Mouse (Mus musculus) ovary, adult 2 months (tissue): ENCODE data around the gene Olfr679. TPM values are rescaled to one million over a fixed set of nuclear protein-coding genes. Genes with fewer than 3 reads are reported as not detected.

Experiments
- polyA plus RNA-seq: library from polyadenylated mRNA; depleted of rRNA; stranded (reverse); fragments of >200 nt; gene quantifications from 2 replicates; pipeline ENCODE4 v1.2.3, GENCODE M21; 2012; rRNA removed

Gene Olfr679
- not detected in 2 replicates for polyA plus RNA-seq

GRCm38 (mm10) chr7:105080905-105081304, at the start of gene Olfr679:
Gene Olfr679 (plus strand): TSS chr7:105081205.

GRCm38 (mm10) chr7:105032398-105032797, 48.6 kb upstream of the Olfr679 start, which contains the start of gene Olfr676:
Gene Olfr676 (plus strand): TSS chr7:105032698.

DNA sequence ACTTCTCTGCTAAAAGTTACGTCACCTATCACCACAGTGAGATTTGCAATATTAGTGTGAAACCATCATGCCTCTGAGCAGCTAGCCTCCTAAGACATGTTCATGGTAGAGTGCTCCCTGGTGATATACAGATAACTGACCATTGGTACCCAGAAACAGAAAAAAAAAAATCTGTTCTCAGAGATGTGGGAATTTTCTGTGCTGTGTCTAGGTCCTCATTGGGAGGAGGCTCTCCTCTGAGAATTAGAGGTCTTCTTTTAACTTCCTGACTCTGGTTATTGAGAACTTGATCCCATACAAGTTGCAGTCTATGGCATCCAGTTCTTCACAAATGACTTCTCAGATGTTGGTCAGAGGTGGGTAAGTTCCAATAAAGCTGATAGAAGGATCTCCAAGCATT, 16.8 kb upstream of the Olfr679 start, which contains the start of gene Olfr678:
TSS of gene Olfr678 (plus strand) at position 301 of the 400 bp plus-strand sequence.

DNA sequence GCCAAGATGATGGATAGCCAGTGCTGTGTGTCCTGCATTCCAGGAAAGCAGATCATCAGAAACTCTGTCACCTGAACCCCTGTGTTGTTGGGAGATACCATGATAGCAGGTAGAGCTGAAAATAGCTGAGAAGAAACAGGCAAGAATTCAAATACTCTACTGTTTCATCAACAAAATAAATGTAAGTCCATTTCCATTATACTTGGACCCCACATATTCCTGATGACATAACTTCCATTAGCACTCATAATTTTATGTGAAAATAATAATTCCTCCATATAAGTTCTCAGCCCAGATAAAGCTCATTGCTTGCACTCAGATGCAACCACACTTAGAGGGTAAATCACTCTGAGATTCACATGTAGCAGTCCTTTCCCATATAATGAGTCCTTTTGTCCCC, 11.7 kb downstream of the Olfr679 start, which contains the start of gene Olfr680-ps1:
TSS of gene Olfr680-ps1 (minus strand) at position 101 of the 400 bp plus-strand sequence.

DNA sequence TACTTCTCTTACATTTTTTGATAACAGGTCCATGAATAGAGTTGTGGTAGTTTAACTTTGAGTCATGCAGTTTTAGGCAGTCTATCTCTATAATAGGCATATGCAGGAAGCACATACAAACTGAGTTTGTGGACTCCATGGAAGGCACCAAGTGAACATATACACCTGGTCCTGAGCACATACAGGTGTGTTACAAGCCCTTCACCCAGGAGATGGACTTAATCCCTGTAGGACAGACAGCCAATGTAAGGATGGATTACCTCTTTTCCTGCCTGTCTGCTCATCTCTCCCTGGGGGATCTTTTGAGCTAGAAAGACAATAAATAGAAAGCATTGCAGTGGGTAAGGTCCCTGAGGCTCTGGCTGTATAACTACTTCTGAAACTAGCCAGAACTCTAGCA, 35.5 kb downstream of the Olfr679 start, which contains the start of gene Olfr681:
TSS of gene Olfr681 (plus strand) at position 301 of the 400 bp plus-strand sequence.

Other genes with a start within 250 kb of the Olfr679 start
- gene Usp17lb, start 238.6 kb upstream of the Olfr679 start, polyA plus RNA-seq, result not detected in 2 replicates
- not detected in 2 replicates for gene Usp17la, start 224.2 kb upstream of the Olfr679 start, polyA plus RNA-seq
- not detected in 2 replicates for gene Olfr665, start 203.2 kb upstream of the Olfr679 start, polyA plus RNA-seq
- gene Olfr666, start 185.3 kb upstream of the Olfr679 start, polyA plus RNA-seq, result not detected in 2 replicates
- gene Olfr667, start 159.7 kb upstream of the Olfr679 start, polyA plus RNA-seq, result not detected in 2 replicates
- gene Olfr668, start 153.1 kb upstream of the Olfr679 start, polyA plus RNA-seq, result not detected in 2 replicates
- gene Olfr669, start 147.0 kb upstream of the Olfr679 start, polyA plus RNA-seq, result not detected in 2 replicates
- gene Olfr670, start 118.6 kb upstream of the Olfr679 start, polyA plus RNA-seq, result not detected in 2 replicates
- gene Olfr671, start 102.1 kb upstream of the Olfr679 start, polyA plus RNA-seq, result not detected in 2 replicates
- gene Olfr672, start 79.2 kb upstream of the Olfr679 start, polyA plus RNA-seq, result not detected in 2 replicates
- gene Olfr675, start 52.7 kb upstream of the Olfr679 start, polyA plus RNA-seq, result not detected in 2 replicates
- gene Olfr676, start 48.5 kb upstream of the Olfr679 start, polyA plus RNA-seq, result not detected in 2 replicates
- not detected in 2 replicates for gene Olfr677, start 29.8 kb upstream of the Olfr679 start, polyA plus RNA-seq
- not detected in 2 replicates for gene Olfr678, start 16.7 kb upstream of the Olfr679 start, polyA plus RNA-seq
- not detected in 2 replicates for gene Olfr680-ps1, start 11.6 kb downstream of the Olfr679 start, polyA plus RNA-seq
- not detected in 2 replicates for gene Olfr681, start 35.6 kb downstream of the Olfr679 start, polyA plus RNA-seq
- not detected in 2 replicates for gene Olfr683, start 65.8 kb downstream of the Olfr679 start, polyA plus RNA-seq
- not detected in 2 replicates for gene Olfr684, start 82.4 kb downstream of the Olfr679 start, polyA plus RNA-seq
- not detected in 2 replicates for gene Olfr685, start 104.8 kb downstream of the Olfr679 start, polyA plus RNA-seq
- not detected in 2 replicates for gene Olfr686, start 126.3 kb downstream of the Olfr679 start, polyA plus RNA-seq
- not detected in 2 replicates for gene Olfr688, start 206.9 kb downstream of the Olfr679 start, polyA plus RNA-seq
- not detected in 2 replicates for gene Olfr689, start 230.0 kb downstream of the Olfr679 start, polyA plus RNA-seq